Mouse (Mus musculus) brain, embryonic 14.5 days (tissue): ENCODE results near the gene Klhl21.

Source experiments
- CTCF ChIP-seq: fragments of 200-500 bp; IDR thresholded peaks from 2 replicates; pipeline ENCODE4 v1.5.1; 2012; ENCODE audit warnings: inconsistent platforms, mild to moderate bottlenecking, moderate library complexity, borderline replicate concordance; ENCODE audit not compliant: insufficient read depth, insufficient read length; ENCODE audit errors: extremely low read depth
- POLR2A ChIP-seq: fragments of 200-500 bp; IDR thresholded peaks from 2 replicates; pipeline ENCODE4 v1.6.1; 2012; ENCODE audit warnings: mild to moderate bottlenecking, inconsistent platforms, borderline replicate concordance; ENCODE audit not compliant: poor library complexity, insufficient read depth, insufficient read length, severe bottlenecking; ENCODE audit errors: extremely low read depth

DNA sequence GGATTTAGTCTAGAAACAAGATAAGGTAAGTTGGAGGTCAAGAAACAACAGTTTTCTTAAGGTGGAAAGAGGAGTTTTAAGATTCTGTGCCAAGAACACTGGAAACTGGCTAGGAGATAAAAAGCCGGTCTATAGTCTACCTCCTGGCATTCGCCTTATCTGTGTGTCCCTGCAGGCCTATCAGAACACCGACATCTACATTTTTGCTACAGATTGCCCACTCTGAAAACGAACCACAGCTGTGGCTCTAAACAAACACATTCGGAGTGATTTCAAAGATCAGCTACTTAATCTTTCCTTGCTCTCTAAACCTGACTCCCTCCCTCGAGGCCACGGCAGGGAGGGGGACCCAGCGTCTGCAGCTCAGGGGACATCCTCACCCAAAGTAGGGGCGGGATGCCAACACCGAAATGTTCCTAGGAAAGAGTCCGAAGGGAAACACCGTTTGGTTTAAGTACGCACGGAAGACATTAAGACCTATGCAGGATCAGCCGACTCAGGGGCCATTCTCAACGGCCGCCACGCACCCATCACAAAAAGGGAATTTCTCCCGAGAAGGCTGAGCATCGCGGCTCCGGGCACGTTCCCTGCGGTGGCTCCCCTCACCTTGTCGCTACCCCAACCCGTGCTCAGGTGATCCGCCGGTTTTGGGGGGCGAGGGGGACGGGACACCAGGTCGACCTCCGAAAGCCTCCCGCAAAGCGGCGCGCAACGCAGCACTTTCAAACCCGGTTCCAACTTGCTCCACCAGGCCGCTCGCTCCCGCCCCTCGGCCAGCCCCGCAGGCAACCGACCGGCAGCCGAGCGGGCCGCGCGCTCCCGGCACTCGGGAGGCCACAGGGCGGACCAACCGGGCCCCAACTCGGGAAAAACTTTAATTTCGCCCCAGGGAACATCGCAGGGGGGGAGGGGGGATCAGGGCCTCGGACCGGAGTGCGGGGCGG is 14.1 kb upstream of the Klhl21 start:
- TF ChIP-seq POLR2A (no peak), CTCF (no peak)
